Mouse (Mus musculus): ENCODE results near the gene Eras.
A peak's percentile ranks its signal among the peaks of the same experiment; 100 is the strongest.
"Not testable (repeated sequence)": the region's sequence is repeated elsewhere in the genome, so short reads cannot be mapped to it uniquely, and the experiment has no call there.

Eras gene

GRCm38 (mm10) chrX:7928270-7928790 lies at the start of gene Eras:
Gene Eras, minus strand, starts transcription at chrX:7928607.
- no peak for DNase-seq (ENCODE audit: low spot score)

- DNase-seq (ENCODE audit: low spot score) = no peak
Observed at GRCm38 (mm10) chrX:7977892-7978291, 49.5 kb upstream of the Eras start, which contains the start of gene Gata1. Gene Gata1, minus strand, starts transcription at chrX:7978071.

GRCm38 (mm10) chrX:7971292-7971691 lies 42.9 kb upstream of the Eras start:
- no peak for DNase-seq (ENCODE audit: low spot score)

GRCm38 (mm10) chrX:7968899-7969298 lies 40.5 kb upstream of the Eras start:
- DNase-seq (ENCODE audit: low spot score) = no peak

- DNase-seq (ENCODE audit: low spot score) = no peak
Observed at GRCm38 (mm10) chrX:7968226-7968625, 39.8 kb upstream of the Eras start.

GRCm38 (mm10) chrX:7967596-7968201 lies 39.3 kb upstream of the Eras start:
- DNase-seq (ENCODE audit: low spot score) = no peak

- DNase-seq (ENCODE audit: low spot score) = no peak
Observed at GRCm38 (mm10) chrX:7966161-7966560, 37.8 kb upstream of the Eras start.

- no peak for DNase-seq (ENCODE audit: low spot score)
Observed at GRCm38 (mm10) chrX:7963829-7964626, 35.6 kb upstream of the Eras start.

GRCm38 (mm10) chrX:7958868-7959267 lies 30.5 kb upstream of the Eras start:
- no peak for DNase-seq (ENCODE audit: low spot score)

GRCm38 (mm10) chrX:7950091-7950490 lies 21.7 kb upstream of the Eras start:
- no peak for DNase-seq (ENCODE audit: low spot score)

- peak; percentile 92 for DNase-seq (ENCODE audit: low spot score)
Observed at GRCm38 (mm10) chrX:7947900-7948492, 19.6 kb upstream of the Eras start.

- DNase-seq (ENCODE audit: low spot score) = no peak
Observed at GRCm38 (mm10) chrX:7947108-7947899, 18.9 kb upstream of the Eras start, which contains the start of gene Hdac6. Gene Hdac6, minus strand, starts transcription at chrX:7947889.

GRCm38 (mm10) chrX:7945618-7946017 lies 17.2 kb upstream of the Eras start:
- DNase-seq (ENCODE audit: low spot score) = no peak

- no peak for DNase-seq (ENCODE audit: low spot score)
Observed at GRCm38 (mm10) chrX:7937667-7938066, 9.3 kb upstream of the Eras start.

GRCm38 (mm10) chrX:7936874-7937273 lies 8.5 kb upstream of the Eras start:
- DNase-seq (ENCODE audit: low spot score) = no peak

GRCm38 (mm10) chrX:7927116-7927515 lies 1.3 kb downstream of the Eras start:
- no peak for DNase-seq (ENCODE audit: low spot score)

- no peak for DNase-seq (ENCODE audit: low spot score)
Observed at GRCm38 (mm10) chrX:7926266-7926665, 2.1 kb downstream of the Eras start.

- DNase-seq (ENCODE audit: low spot score) = no peak
Observed at GRCm38 (mm10) chrX:7922032-7922431, 6.4 kb downstream of the Eras start.

GRCm38 (mm10) chrX:7919601-7920383 lies 8.6 kb downstream of the Eras start, which contains the start of gene Pcsk1n:
Gene Pcsk1n, plus strand, starts transcription at chrX:7919822.
- DNase-seq (ENCODE audit: low spot score) = peak; percentile 29

GRCm38 (mm10) chrX:7917960-7918359 lies 10.4 kb downstream of the Eras start:
- not testable (repeated sequence) for DNase-seq (ENCODE audit: low spot score)

GRCm38 (mm10) chrX:7915669-7916068 lies 12.7 kb downstream of the Eras start:
- DNase-seq (ENCODE audit: low spot score) = not testable (repeated sequence)

All from left cerebral cortex, adult 11 months (tissue).